Mouse (Mus musculus) limb, embryonic 14.5 days (tissue): ENCODE results near the gene Brf1. TPM values are rescaled to one million over a fixed set of nuclear protein-coding genes. Genes with fewer than 3 reads are reported as not detected.

Experiments used
- ATAC-seq: fragments of 200-750 bp; cut with Nextera tagmentation; 2 replicates; pipeline ENCODE4 v1.8.0; 2017; ENCODE audit warnings: low read depth, moderate number of reproducible peaks, moderate TSS enrichment; ENCODE audit not compliant: low FRiP score
- DNase-seq: peaks from one replicate; pipeline ENCODE4 v3.0.0-alpha.2; 2015; ENCODE audit warnings: low spot score
- H3K27ac ChIP-seq: fragments of 300-500 bp; sonication (generic); replicated peaks from 2 replicates; pipeline ENCODE4 v1.5.1; 2014; ENCODE audit warnings: low read depth, mild to moderate bottlenecking, low read length, moderate library complexity, mixed read lengths
- H3K27me3 ChIP-seq: fragments of 300-500 bp; sonication (generic); 2 replicates; pipeline ENCODE4 v1.6.1; 2014; ENCODE audit warnings: low read length, mixed read lengths; ENCODE audit not compliant: control insufficient read depth, insufficient read depth
- H3K36me3 ChIP-seq: fragments of 300-500 bp; sonication (generic); 2 replicates; pipeline ENCODE4 v1.6.1; 2014; ENCODE audit warnings: mild to moderate bottlenecking, low read length, moderate library complexity, mixed read lengths; ENCODE audit not compliant: control insufficient read depth, insufficient read depth
- H3K4me1 ChIP-seq: fragments of 300-500 bp; sonication (generic); 2 replicates; pipeline ENCODE4 v1.6.1; 2014; ENCODE audit warnings: antibody characterized with exemption, low read length, mixed read lengths; ENCODE audit not compliant: control insufficient read depth, insufficient read depth
- H3K4me2 ChIP-seq: fragments of 300-500 bp; sonication (generic); replicated peaks from 2 replicates; pipeline ENCODE4 v1.6.1; 2014; ENCODE audit warnings: low read depth, mild to moderate bottlenecking, low read length, moderate library complexity; ENCODE audit not compliant: severe bottlenecking
- H3K4me3 ChIP-seq: fragments of 300-500 bp; sonication (generic); replicated peaks from 2 replicates; pipeline ENCODE4 v1.5.1; 2014; ENCODE audit warnings: low read length
- H3K9ac ChIP-seq: fragments of 300-500 bp; sonication (generic); 2 replicates; pipeline ENCODE4 v1.6.1; 2014; ENCODE audit warnings: mild to moderate bottlenecking, low read depth, low read length, moderate library complexity; ENCODE audit not compliant: severe bottlenecking
- H3K9me3 ChIP-seq: fragments of 300-500 bp; sonication (generic); 2 replicates; pipeline ENCODE4 v1.6.1; 2016; ENCODE audit warnings: low read length; ENCODE audit not compliant: control insufficient read depth
- POLR2A ChIP-seq: fragments of 200-500 bp; IDR thresholded peaks from 2 replicates; pipeline ENCODE4 v1.8.0; 2012; ENCODE audit warnings: inconsistent platforms, mild to moderate bottlenecking, moderate library complexity, borderline replicate concordance; ENCODE audit not compliant: insufficient read depth, insufficient read length; ENCODE audit errors: extremely low read depth
- WGBS: fragments of 180-500 bp; shearing (Covaris S2); extraction: QIAGEN DNeasy Blood & Tissue Kit; methylation state at CpG from one replicate; pipeline ENCODE4 v1.1.7; 2014; 5-methylcytosine and 5-hydroxymethylcytosine counted together
- polyA plus RNA-seq, 2 experiments: library from polyadenylated mRNA; depleted of rRNA in 1 of 2; stranded (reverse) in 1 of 2; unstranded in 1 of 2; fragments of >200 nt; fragmentation: Nextera tagmentation in 1 of 2; extraction: Ambion mirVana in 1 of 2; gene quantifications; 2 replicates each; pipeline versions ENCODE4 v1.2.1 to v1.2.3; 2012 to 2014

The Brf1 gene
- polyA plus RNA-seq, 2 experiments = 60.9 to 97.4 TPM

DNA sequence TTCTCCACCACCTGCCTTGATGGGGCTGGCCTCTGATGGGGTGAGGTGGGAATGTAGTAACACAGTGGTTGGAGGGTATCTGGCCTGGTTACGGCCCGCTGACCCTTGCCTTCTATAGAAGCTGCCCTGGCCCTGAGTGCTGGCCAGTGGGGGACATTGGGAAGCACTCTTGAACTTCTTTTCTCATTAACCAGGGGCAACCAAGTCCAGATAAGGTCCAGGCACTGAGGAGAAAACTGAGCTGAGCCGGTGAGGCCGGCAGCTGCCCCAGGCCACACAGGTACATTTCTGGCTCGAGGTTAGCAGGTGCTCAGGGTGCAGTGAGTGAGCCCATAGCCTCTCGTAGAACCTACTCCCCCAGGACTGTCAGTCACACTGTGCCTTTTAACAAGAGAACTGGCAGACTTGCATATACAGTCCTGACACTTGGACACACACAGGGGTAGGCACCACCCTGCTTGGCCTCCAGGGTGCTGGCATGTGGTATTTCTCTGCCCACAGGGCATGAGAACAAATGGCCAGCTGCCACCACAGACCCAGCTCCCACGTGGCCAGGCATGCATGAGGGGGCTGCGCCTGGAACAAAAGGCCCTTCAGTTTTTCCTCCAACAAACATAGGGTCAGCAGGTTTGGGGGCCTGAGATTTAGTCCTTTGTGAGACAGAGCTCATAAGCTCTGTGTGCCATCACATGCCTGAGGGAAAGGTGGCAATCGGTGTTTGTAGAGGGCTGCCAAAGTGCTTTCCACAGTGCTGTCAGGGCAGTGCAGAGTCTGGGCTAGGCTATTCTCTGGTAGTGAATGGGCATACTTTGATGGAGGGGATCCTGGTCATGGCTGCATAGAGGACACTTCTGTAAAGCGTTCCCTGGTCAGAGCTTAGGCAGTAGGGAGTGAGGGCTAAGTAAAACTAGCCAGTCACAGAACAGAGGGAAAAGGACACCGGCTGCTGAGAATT, 32.1 kb upstream of the Brf1 start:
- Histone ChIP-seq H3K9me3 (no peaks in the 10 kb centered on the region), H3K4me3 (no peak overlapping the region), H3K27me3 (no peaks in the 10 kb centered on the region), H3K4me2 (no peak overlapping the region), H3K36me3 (0 out of 2 replicates have a peak, but pooled peaks cover 1% of the 10 kb centered on the region), H3K27ac (no peak overlapping the region), H3K4me1 (no peaks in the 10 kb centered on the region), H3K9ac (no peak overlapping the region)
- DNase-seq = no peak
- TF ChIP-seq POLR2A = no peak
- ATAC-seq = no peak
- WGBS = 79% methylated on average over 11 of the region's 11 CpGs

DNA sequence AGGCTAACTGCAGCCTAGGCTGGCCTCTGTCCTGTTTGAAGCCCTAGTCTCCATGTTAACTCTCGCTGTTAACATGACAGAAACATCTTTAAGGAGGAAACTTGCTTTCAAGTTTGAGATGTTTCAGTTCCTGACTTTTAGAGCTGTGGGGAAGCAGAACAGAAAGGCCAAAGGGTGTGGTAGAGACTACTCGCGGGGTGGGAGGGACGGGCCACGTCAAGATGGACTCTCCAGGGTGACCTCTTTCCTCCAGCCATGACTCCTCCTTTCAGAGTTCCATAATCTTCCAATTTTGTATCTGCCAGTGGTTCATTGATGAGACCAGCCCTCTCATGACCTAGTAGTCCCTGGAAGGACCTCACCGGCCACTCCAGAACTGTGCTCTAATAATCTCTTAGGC, 30.9 kb upstream of the Brf1 start:
- peaks cover 6% of the 10 kb centered on the region; the same call in 1 of the 2 replicates for H3K36me3 ChIP-seq
- no peak for DNase-seq
- no peak overlapping the region for H3K27ac ChIP-seq
- H3K4me2 ChIP-seq = no peak overlapping the region
- no peak overlapping the region for H3K9ac ChIP-seq
- no peaks in the 10 kb centered on the region for H3K27me3 ChIP-seq
- no peaks in the 10 kb centered on the region for H3K4me1 ChIP-seq
- ATAC-seq = no peak
- WGBS = 86% methylated on average over 6 of the region's 6 CpGs
- H3K9me3 ChIP-seq = no peaks in the 10 kb centered on the region
- no peak overlapping the region for H3K4me3 ChIP-seq
- TF ChIP-seq POLR2A = no peak

DNA sequence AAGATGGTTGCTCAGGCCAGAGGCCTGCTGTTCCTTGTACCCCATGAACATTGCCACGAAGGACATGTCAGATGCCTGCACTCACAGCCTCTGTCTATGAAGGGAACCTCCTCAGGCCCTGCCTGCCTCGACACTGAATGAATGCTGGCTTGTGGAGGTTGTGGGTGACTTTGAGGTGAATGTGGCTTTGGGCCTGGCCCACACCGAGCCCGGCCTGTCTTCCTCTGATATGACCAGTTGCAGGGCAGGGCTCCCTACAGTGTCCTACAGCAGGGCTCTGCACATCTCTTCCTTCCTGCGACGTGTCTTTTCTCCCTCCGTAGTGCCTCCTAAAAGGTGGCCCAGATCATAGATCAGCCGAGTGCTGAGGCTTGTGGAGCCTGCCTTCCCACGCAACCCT, 30.5 kb upstream of the Brf1 start:
- DNase-seq (no peak), ATAC-seq (no peak)
- H3K9me3 ChIP-seq = no peaks in the 10 kb centered on the region
- 87% methylated on average over 9 of the region's 9 CpGs for WGBS
- H3K27ac ChIP-seq = no peak overlapping the region
- no peaks in the 10 kb centered on the region for H3K4me1 ChIP-seq
- no peak overlapping the region for H3K9ac ChIP-seq
- no peak overlapping the region for H3K4me3 ChIP-seq
- no peak overlapping the region for H3K4me2 ChIP-seq
- H3K36me3 ChIP-seq = peaks cover 6% of the 10 kb centered on the region; the same call in 1 of the 2 replicates
- no peak for TF ChIP-seq POLR2A
- no peaks in the 10 kb centered on the region for H3K27me3 ChIP-seq

DNA sequence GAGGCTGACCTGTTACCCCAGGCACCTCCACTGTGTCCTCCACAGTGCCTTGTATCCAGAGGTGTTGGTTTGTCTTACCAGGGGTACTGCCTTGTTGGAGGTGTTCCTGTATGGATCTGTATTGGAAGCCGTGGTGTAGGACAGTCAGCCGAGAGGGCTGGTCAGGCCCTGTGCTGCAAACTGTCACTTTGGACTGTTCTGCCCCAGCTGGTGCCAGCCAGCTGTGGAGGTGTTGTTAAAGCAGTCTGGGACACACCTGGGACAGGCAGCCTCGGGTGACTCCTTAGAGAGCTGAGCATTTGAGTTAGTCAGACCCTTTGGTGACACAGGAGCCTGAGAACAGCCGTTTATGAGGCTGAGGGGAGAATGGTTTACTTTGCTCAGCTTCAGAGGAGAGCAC, 29.5 kb upstream of the Brf1 start:
- ATAC-seq = no peak
- 51% methylated on average over 4 of the region's 4 CpGs for WGBS

DNA sequence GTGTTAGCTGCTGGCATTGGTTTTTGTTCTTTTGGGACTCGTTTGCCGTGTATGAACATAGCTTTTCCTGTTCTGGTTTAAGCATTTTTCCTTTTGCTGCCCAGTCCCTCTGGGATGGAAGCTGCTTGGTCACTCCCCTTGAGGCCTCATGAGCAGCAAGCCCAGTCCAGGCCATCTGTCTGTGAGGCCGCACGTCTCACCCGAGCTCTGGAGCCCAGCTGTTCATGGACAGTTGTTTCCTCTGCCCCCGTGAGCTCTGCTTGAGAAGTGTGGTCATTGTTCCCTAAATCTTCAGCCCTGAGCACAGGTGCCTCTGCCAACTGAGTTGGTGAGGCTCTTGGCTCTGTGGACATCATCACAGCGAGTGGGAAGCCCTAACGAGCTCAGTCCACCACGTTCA, 28.4 kb upstream of the Brf1 start:
- Histone ChIP-seq H3K9ac (no peak overlapping the region), H3K27ac (0 out of 2 replicates have a peak overlapping the region, but pooled peaks have one; percentile 38), H3K9me3 (no peaks in the 10 kb centered on the region), H3K36me3 (peaks cover 6% of the 10 kb centered on the region; the same call in 1 of the 2 replicates), H3K4me1 (no peaks in the 10 kb centered on the region), H3K27me3 (no peaks in the 10 kb centered on the region), H3K4me3 (no peak overlapping the region), H3K4me2 (no peak overlapping the region)
- peak; percentile 64 for ATAC-seq
- 61% methylated on average over 9 of the region's 9 CpGs for WGBS
- peak; percentile 29 for DNase-seq
- no peak for TF ChIP-seq POLR2A

More for the DNA sequence above, 29.5 kb upstream of the Brf1 start:
- Histone ChIP-seq H3K9me3 (no peaks in the 10 kb centered on the region), H3K27ac (no peak overlapping the region), H3K27me3 (no peaks in the 10 kb centered on the region), H3K4me2 (no peak overlapping the region), H3K36me3 (peaks cover 6% of the 10 kb centered on the region; the same call in 1 of the 2 replicates), H3K4me1 (no peaks in the 10 kb centered on the region), H3K9ac (no peak overlapping the region), H3K4me3 (no peak overlapping the region)
- DNase-seq = no peak
- TF ChIP-seq POLR2A = no peak
